Mouse (Mus musculus): ENCODE data around the gene Hsd17b14. TPM values are rescaled to one million over a fixed set of nuclear protein-coding genes. Genes with fewer than 3 reads are reported as not detected.

Hsd17b14 gene
- polyA plus RNA-seq, 1 experiment, result 1.3 TPM

GRCm38 (mm10) chr7:45598960-45599879, 44.5 kb downstream of the Hsd17b14 start:
- no peaks in the 10 kb centered on the region for H3K4me1 ChIP-seq (ENCODE audit: control insufficient read depth, insufficient read depth, low read length)
- TF ChIP-seq CTCF (IDR thresholded peaks at IDR 0.05; ENCODE audit: borderline replicate concordance, insufficient read depth, low read depth, low read length), result no peak
- TF ChIP-seq POLR2A (IDR thresholded peaks at IDR 0.05; ENCODE audit: borderline replicate concordance, insufficient read depth, low read length), result no peak
- no peak for DNase-seq
- no peak overlapping the region for H3K27ac ChIP-seq (ENCODE audit: insufficient read depth, low read length)
- H3K27me3 ChIP-seq (ENCODE audit: control insufficient read depth, insufficient read depth, low read length), result no peaks in the 10 kb centered on the region
- 61% methylated on average over 18 of the region's 18 CpGs for WGBS
- H3K4me3 ChIP-seq (replicated peaks; ENCODE audit: insufficient read depth, low read depth, low read length), result no peak overlapping the region

DNA sequence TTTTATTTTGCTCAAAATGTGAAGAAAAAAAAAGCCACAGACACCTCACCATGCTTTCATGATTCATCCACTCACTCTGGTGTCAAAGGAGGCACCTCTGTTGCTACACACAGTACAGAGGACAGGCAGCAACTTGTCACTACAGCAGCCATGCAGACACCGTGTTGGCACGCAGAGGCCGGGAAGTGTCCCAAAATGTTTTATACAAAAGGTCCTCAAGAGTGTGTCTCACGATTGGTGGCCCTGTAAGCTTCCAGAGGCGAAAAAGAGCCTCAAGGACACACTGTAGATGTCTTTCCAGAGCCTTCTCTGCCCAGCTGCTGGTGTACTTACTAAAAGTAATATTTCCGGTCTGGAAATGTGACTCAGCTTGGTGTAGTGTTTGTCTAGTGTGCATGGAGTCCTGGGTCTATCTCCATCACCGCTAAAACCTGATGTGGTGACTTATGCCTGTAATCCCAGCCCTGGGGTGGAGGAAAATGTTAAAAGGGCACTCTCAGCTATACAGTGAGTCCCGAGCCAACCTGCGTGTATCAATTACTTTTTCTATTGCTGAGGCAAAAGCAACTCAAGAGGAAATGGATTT, 51.1 kb downstream of the Hsd17b14 start:
- no peak overlapping the region for H3K27ac ChIP-seq (ENCODE audit: insufficient read depth, low read length)
- H3K4me1 ChIP-seq (ENCODE audit: control insufficient read depth, insufficient read depth, low read length), result no peaks in the 10 kb centered on the region
- TF ChIP-seq POLR2A (IDR thresholded peaks at IDR 0.05; ENCODE audit: borderline replicate concordance, insufficient read depth, low read length) (no peak), CTCF (IDR thresholded peaks at IDR 0.05; ENCODE audit: borderline replicate concordance, insufficient read depth, low read depth, low read length) (no peak)
- DNase-seq, result no peak
- H3K4me3 ChIP-seq (replicated peaks; ENCODE audit: insufficient read depth, low read depth, low read length), result no peak overlapping the region
- WGBS, result 76% methylated on average over 9 of the region's 9 CpGs
- no peaks in the 10 kb centered on the region for H3K27me3 ChIP-seq (ENCODE audit: control insufficient read depth, insufficient read depth, low read length)

- H3K27ac ChIP-seq (ENCODE audit: insufficient read depth, low read length), result no peak overlapping the region
- H3K27me3 ChIP-seq (ENCODE audit: control insufficient read depth, insufficient read depth, low read length), result no peaks in the 10 kb centered on the region
- WGBS, result 84% methylated on average over 1 of the region's 1 CpGs
- no peak overlapping the region for H3K4me3 ChIP-seq (replicated peaks; ENCODE audit: insufficient read depth, low read depth, low read length)
- no peak for TF ChIP-seq CTCF (IDR thresholded peaks at IDR 0.05; ENCODE audit: borderline replicate concordance, insufficient read depth, low read depth, low read length)
- no peak for TF ChIP-seq POLR2A (IDR thresholded peaks at IDR 0.05; ENCODE audit: borderline replicate concordance, insufficient read depth, low read length)
- no peaks in the 10 kb centered on the region for H3K4me1 ChIP-seq (ENCODE audit: control insufficient read depth, insufficient read depth, low read length)
- no peak for DNase-seq
Observed at GRCm38 (mm10) chr7:45609511-45609910, 54.8 kb downstream of the Hsd17b14 start.

- Histone ChIP-seq H3K27ac (ENCODE audit: insufficient read depth, low read length) (no peak overlapping the region), H3K4me3 (replicated peaks; ENCODE audit: insufficient read depth, low read depth, low read length) (no peak overlapping the region), H3K27me3 (ENCODE audit: control insufficient read depth, insufficient read depth, low read length) (no peaks in the 10 kb centered on the region), H3K4me1 (ENCODE audit: control insufficient read depth, insufficient read depth, low read length) (no peaks in the 10 kb centered on the region)
- TF ChIP-seq CTCF (IDR thresholded peaks at IDR 0.05; ENCODE audit: borderline replicate concordance, insufficient read depth, low read depth, low read length) (no peak), POLR2A (IDR thresholded peaks at IDR 0.05; ENCODE audit: borderline replicate concordance, insufficient read depth, low read length) (no peak)
- DNase-seq, result no peak
- 56% methylated on average over 6 of the region's 6 CpGs for WGBS
Observed at GRCm38 (mm10) chr7:45616277-45616676, 61.6 kb downstream of the Hsd17b14 start.

DNA sequence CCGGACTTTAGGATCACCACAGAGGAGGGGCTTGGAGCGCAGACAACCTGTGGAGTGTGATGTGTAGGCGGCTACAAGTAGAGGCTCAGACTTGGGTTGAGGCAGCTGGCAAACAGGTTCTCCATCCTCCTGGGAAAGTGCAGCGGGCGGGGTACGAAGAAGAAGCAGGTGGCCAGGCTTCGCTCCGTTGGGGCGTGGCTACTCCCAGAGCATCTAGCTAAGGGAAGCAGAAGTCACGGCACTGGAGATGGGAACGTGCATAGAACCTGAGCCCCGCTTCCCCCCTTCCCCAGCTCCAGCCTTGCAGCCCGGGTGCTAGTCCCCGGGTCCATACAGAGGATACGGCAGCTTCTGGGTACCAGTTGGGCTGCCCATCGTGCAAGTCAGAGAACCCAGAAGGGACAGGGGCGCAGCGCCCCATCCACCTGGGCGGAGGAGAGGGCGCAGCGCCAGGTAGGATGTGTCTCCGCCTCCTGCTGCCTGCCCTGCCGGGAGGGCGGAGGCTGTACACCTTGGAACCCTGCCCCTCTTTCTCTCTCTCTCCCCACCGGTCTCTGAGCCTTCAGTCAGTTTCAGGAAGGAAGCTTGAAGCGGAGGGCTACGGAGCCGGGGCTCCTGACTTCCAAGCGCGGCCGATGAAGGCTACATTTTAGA, 62.5 kb downstream of the Hsd17b14 start, which contains the start of gene Fut1:
Fut1 (plus strand) TSS at position 248 of the 654 bp plus-strand sequence.
- TF ChIP-seq POLR2A (IDR thresholded peaks at IDR 0.05; ENCODE audit: borderline replicate concordance, insufficient read depth, low read length), result no peak
- TF ChIP-seq CTCF (IDR thresholded peaks at IDR 0.05; ENCODE audit: borderline replicate concordance, insufficient read depth, low read depth, low read length), result no peak
- Histone ChIP-seq H3K27ac (ENCODE audit: insufficient read depth, low read length) (no peak within 1 kb of the TSS), H3K27me3 (ENCODE audit: control insufficient read depth, insufficient read depth, low read length) (no peaks in the 10 kb centered on the region), H3K4me3 (replicated peaks; ENCODE audit: insufficient read depth, low read depth, low read length) (peak within 1 kb of the TSS; percentile 39), H3K4me1 (ENCODE audit: control insufficient read depth, insufficient read depth, low read length) (no peaks in the 10 kb centered on the region)
- 10% methylated on average over 30 of the region's 31 CpGs for WGBS
- DNase-seq, result peak in 1 of 2 experiments; percentile 45

Other genes with a start within 250 kb of the Hsd17b14 start
- 17.5 and 18.9 TPM in 2 replicates for gene Trpm4, start 221.1 kb upstream of the Hsd17b14 start, polyA plus RNA-seq (2012; rRNA removed)
- gene Hrc, start 219.6 kb upstream of the Hsd17b14 start, polyA plus RNA-seq (2012; rRNA removed), result 0.11 and 0.31 TPM in 2 replicates
- 84.3 and 85.9 TPM in 2 replicates for gene Ppfia3, start 187.9 kb upstream of the Hsd17b14 start, polyA plus RNA-seq (2012; rRNA removed)
- 92.6 and 103 TPM in 2 replicates for gene Lin7b, start 184.3 kb upstream of the Hsd17b14 start, polyA plus RNA-seq (2012; rRNA removed)
- 807 and 849 TPM in 2 replicates for gene Snrnp70, start 159.2 kb upstream of the Hsd17b14 start, polyA plus RNA-seq (2012; rRNA removed)
- not detected in 2 replicates for gene Kcna7, start 149.2 kb upstream of the Hsd17b14 start, polyA plus RNA-seq (2012; rRNA removed)
- gene Ntf5, start 141.2 kb upstream of the Hsd17b14 start, polyA plus RNA-seq (2012; rRNA removed), result 0.07 and 0.29 TPM in 2 replicates
- 0.59 and 1.1 TPM in 2 replicates for gene Lhb, start 134.1 kb upstream of the Hsd17b14 start, polyA plus RNA-seq (2012; rRNA removed)
- gene Gys1, start 120.0 kb upstream of the Hsd17b14 start, polyA plus RNA-seq (2012; rRNA removed), result 24.4 and 24.8 TPM in 2 replicates
- gene Ruvbl2, start 116.8 kb upstream of the Hsd17b14 start, polyA plus RNA-seq (2012; rRNA removed), result 56.8 TPM in 2 replicates
- 463 and 480 TPM in 2 replicates for gene Ftl1, start 95.0 kb upstream of the Hsd17b14 start, polyA plus RNA-seq (2012; rRNA removed)
- gene Bax, start 88.0 kb upstream of the Hsd17b14 start, polyA plus RNA-seq (2012; rRNA removed), result 102 and 103 TPM in 2 replicates
- gene Tulp2, start 73.0 kb upstream of the Hsd17b14 start, polyA plus RNA-seq (2012; rRNA removed), result 0.10 TPM in 1 of 2 replicates, not detected in the other
- 0.33 TPM in 1 of 2 replicates, not detected in the other for gene Gm45808, start 68.1 kb upstream of the Hsd17b14 start, polyA plus RNA-seq (2012; rRNA removed)
- gene Dhdh, start 66.1 kb upstream of the Hsd17b14 start, polyA plus RNA-seq (2012; rRNA removed), result 4.7 and 5.6 TPM in 2 replicates
- 136 and 150 TPM in 2 replicates for gene Nucb1, start 44.5 kb upstream of the Hsd17b14 start, polyA plus RNA-seq (2012; rRNA removed)
- gene Ppp1r15a, start 28.6 kb upstream of the Hsd17b14 start, polyA plus RNA-seq (2012; rRNA removed), result 26.7 and 28.5 TPM in 2 replicates
- 1.2 and 1.3 TPM in 2 replicates for gene Plekha4, start 28.6 kb upstream of the Hsd17b14 start, polyA plus RNA-seq (2012; rRNA removed)
- 21.1 and 24.2 TPM in 2 replicates for gene Bcat2, start 15.3 kb downstream of the Hsd17b14 start, polyA plus RNA-seq (2012; rRNA removed)
- gene Fgf21, start 60.6 kb downstream of the Hsd17b14 start, polyA plus RNA-seq (2012; rRNA removed), result not detected in 2 replicates
- 0.07 and 0.08 TPM in 2 replicates for gene Fut1, start 62.4 kb downstream of the Hsd17b14 start, polyA plus RNA-seq (2012; rRNA removed)
- 0.08 and 0.18 TPM in 2 replicates for gene Izumo1, start 66.9 kb downstream of the Hsd17b14 start, polyA plus RNA-seq (2012; rRNA removed)
- gene Rasip1, start 72.6 kb downstream of the Hsd17b14 start, polyA plus RNA-seq (2012; rRNA removed), result 7.6 and 7.7 TPM in 2 replicates
- gene Mamstr, start 85.1 kb downstream of the Hsd17b14 start, polyA plus RNA-seq (2012; rRNA removed), result 7.1 and 9.8 TPM in 2 replicates
- 1.4 and 1.7 TPM in 2 replicates for gene Fut2, start 111.5 kb downstream of the Hsd17b14 start, polyA plus RNA-seq (2012; rRNA removed)
- gene Ntn5, start 129.1 kb downstream of the Hsd17b14 start, polyA plus RNA-seq (2012; rRNA removed), result 0.10 and 0.16 TPM in 2 replicates
- 0.29 and 0.64 TPM in 2 replicates for gene Sec1, start 139.5 kb downstream of the Hsd17b14 start, polyA plus RNA-seq (2012; rRNA removed)
- 164 and 166 TPM in 2 replicates for gene Car11, start 144.9 kb downstream of the Hsd17b14 start, polyA plus RNA-seq (2012; rRNA removed)
- gene Dbp, start 150.2 kb downstream of the Hsd17b14 start, polyA plus RNA-seq (2012; rRNA removed), result 222 and 239 TPM in 2 replicates
- gene Rpl18, start 160.6 kb downstream of the Hsd17b14 start, polyA plus RNA-seq (2012; rRNA removed), result 350 and 359 TPM in 2 replicates
- 27.7 and 29.3 TPM in 2 replicates for gene Sphk2, start 163.1 kb downstream of the Hsd17b14 start, polyA plus RNA-seq (2012; rRNA removed)
- 0.25 and 0.31 TPM in 2 replicates for gene Fam83e, start 166.3 kb downstream of the Hsd17b14 start, polyA plus RNA-seq (2012; rRNA removed)
- gene Spaca4, start 170.9 kb downstream of the Hsd17b14 start, polyA plus RNA-seq (2012; rRNA removed), result not detected in 2 replicates
- 126 and 130 TPM in 2 replicates for gene Lmtk3, start 228.8 kb downstream of the Hsd17b14 start, polyA plus RNA-seq (2012; rRNA removed)
- gene Sult2b1, start 229.8 kb downstream of the Hsd17b14 start, polyA plus RNA-seq (2012; rRNA removed), result 10.6 and 10.8 TPM in 2 replicates

Data from cerebellum, adult 2 months (tissue).